Mouse (Mus musculus) liver, embryonic 14.5 days (tissue): ENCODE data around the gene Nhlrc2.
"Not testable (repeated sequence)": the region's sequence is repeated elsewhere in the genome, so short reads cannot be mapped to it uniquely, and the experiment has no call there.

Source experiments
- CTCF ChIP-seq: IDR thresholded peaks from 2 replicates; pipeline ENCODE4 v1.5.1; 2016; ENCODE audit warnings: antibody characterized with exemption, low read depth, control low read depth
- EP300 ChIP-seq: IDR thresholded peaks from 2 replicates; pipeline ENCODE4 v1.6.1; 2016; ENCODE audit warnings: antibody characterized with exemption, low read depth

GRCm38 (mm10) chr19:56511207-56511606, 36.9 kb upstream of the Nhlrc2 start:
- not testable (repeated sequence) for TF ChIP-seq CTCF, EP300
